Mouse (Mus musculus) megakaryocyte, embryonic 14.5 days (primary cell): ENCODE measurements at regions not wholly inside any gene's neighbourhood (a gene's known extent, or its start where the extent isn't known, plus 50 kb on each side); places are given as distances from the start of the nearest gene placed in this dataset.

Experiments
- H3K27me3 ChIP-seq: replicated peaks from 2 replicates; pipeline ENCODE3; 2012; ENCODE audit warnings: inconsistent platforms
- H3K36me3 ChIP-seq: replicated peaks from 2 replicates; pipeline ENCODE3; 2012; ENCODE audit warnings: low read length, inconsistent platforms, mixed read lengths
- H3K4me1 ChIP-seq: 2 replicates; pipeline ENCODE4 v1.6.1; 2012; ENCODE audit warnings: inconsistent platforms
- H3K4me3 ChIP-seq: replicated peaks from 2 replicates; pipeline ENCODE3; 2012; ENCODE audit warnings: moderate library complexity, mild to moderate bottlenecking, inconsistent platforms
- H3K9me3 ChIP-seq: 2 replicates; pipeline ENCODE4 v1.6.1; 2012; ENCODE audit warnings: inconsistent platforms
- FLI1 ChIP-seq: IDR thresholded peaks from 2 replicates; pipeline ENCODE4 v1.6.1; 2012; ENCODE audit warnings: low read length, inconsistent platforms, mixed read lengths
- GATA1 ChIP-seq: IDR thresholded peaks from 3 replicates; pipeline ENCODE4 v1.6.1; 2012; ENCODE audit warnings: mixed read lengths, low read length, inconsistent platforms, borderline replicate concordance

DNA sequence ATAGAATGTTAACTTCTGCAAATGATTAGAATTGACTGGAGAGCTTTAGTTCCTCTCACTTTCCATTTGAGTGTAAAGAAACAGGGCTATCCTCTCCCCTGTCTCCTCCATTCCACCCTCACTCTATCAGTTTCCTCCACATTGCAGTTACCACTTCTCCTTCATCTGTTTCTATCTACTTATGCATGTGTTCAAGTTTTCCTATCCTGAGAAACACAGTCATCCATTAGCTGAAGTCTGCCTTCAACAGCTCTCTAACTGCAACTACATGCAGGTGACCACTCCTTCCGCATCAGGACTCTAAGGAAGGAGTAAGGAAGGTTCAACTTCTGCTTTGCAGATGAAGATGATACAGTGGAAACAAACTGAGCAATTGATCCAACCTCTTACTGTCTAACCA is 291.4 kb downstream of the Mycn start:
- H3K27me3 ChIP-seq, result no peaks in the 10 kb centered on the region
- peaks cover 7% of the 10 kb centered on the region for H3K36me3 ChIP-seq
- TF ChIP-seq FLI1, result no peak
- no peak; the same call in 2 of the 3 replicates for TF ChIP-seq GATA1
- H3K4me3 ChIP-seq, result peak overlapping the region; percentile 7
- peaks cover 7% of the 10 kb centered on the region; the same call in 1 of the 2 replicates for H3K9me3 ChIP-seq
- H3K4me1 ChIP-seq, result peaks cover 49% of the 10 kb centered on the region

DNA sequence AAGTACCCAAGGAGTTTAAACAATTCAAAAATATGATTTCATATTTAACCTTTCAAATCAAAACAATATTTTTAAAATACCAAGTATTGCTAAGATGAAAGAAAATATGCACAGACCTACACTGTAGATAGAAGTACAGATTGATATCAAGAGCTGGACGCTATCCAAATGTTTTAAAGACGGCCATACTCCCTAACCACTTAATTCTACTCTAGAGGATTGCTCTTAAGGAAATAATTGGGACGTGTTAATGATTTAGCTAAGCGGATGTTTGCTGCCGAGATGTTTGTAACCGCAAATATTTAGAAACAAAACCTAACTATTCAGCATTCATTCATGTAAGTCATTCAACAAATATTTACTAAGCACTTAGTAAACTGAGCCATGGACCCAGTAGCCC is 294.2 kb downstream of the Mycn start:
- H3K27me3 ChIP-seq, result no peaks in the 10 kb centered on the region
- TF ChIP-seq GATA1 (no peak), FLI1 (no peak)
- H3K4me3 ChIP-seq, result no peak overlapping the region
- peaks cover 63% of the 10 kb centered on the region for H3K4me1 ChIP-seq
- no peaks in the 10 kb centered on the region for H3K9me3 ChIP-seq
- H3K36me3 ChIP-seq, result no peaks in the 10 kb centered on the region

- Histone ChIP-seq H3K27me3 (no peaks in the 10 kb centered on the region), H3K36me3 (no peaks in the 10 kb centered on the region), H3K4me3 (no peak overlapping the region), H3K9me3 (no peaks in the 10 kb centered on the region), H3K4me1 (peaks cover 45% of the 10 kb centered on the region)
- no peak for TF ChIP-seq FLI1
- no peak for TF ChIP-seq GATA1
These were observed 296.5 kb downstream of the Mycn start for GRCm38 (mm10) chr12:12645183-12645582.

DNA sequence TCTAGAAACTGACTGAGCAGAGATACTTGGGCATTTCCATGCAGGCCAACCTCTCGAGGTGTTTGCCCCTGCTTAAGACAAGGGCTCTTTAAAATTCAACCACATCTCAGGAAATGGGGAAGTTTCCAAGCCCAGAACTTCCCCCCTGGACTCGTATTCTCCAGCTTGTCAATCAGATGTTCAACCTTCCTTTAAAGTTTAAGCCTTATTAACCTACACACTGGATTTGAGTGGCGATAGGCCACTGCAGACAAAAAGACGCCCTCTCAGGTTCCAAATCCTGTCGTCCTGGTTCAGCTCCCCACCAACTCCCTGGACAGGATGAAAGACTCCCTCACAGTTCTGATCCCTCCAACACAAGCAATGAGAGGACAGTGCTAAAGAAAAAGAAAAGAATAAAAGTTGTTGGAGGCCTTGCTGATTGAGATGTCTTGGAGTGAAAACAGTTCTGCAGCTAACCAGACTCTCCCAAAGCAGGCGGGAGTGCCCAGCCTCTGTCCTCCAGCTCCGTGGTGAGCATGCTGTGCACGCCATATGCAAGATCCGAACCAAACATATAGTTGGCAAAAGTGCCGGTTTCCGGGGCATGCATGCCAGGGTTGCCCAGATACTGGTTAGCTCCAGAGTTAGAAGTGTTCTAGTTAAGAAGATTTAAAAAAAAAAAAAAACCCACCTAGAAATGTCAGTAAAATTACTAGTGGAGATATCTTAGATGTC is 298.3 kb downstream of the Mycn start:
- H3K27me3 ChIP-seq, result no peaks in the 10 kb centered on the region
- TF ChIP-seq GATA1 (no peak), FLI1 (no peak)
- no peaks in the 10 kb centered on the region for H3K9me3 ChIP-seq
- H3K4me3 ChIP-seq, result no peak overlapping the region
- H3K4me1 ChIP-seq, result peaks cover 27% of the 10 kb centered on the region
- no peaks in the 10 kb centered on the region for H3K36me3 ChIP-seq

- no peak for TF ChIP-seq GATA1
- H3K9me3 ChIP-seq, result no peaks in the 10 kb centered on the region
- H3K27me3 ChIP-seq, result no peaks in the 10 kb centered on the region
- no peaks in the 10 kb centered on the region for H3K36me3 ChIP-seq
- H3K4me3 ChIP-seq, result no peak overlapping the region
- H3K4me1 ChIP-seq, result peaks cover 17% of the 10 kb centered on the region
These were observed 306.4 kb downstream of the Mycn start for GRCm38 (mm10) chr12:12635308-12635707.

DNA sequence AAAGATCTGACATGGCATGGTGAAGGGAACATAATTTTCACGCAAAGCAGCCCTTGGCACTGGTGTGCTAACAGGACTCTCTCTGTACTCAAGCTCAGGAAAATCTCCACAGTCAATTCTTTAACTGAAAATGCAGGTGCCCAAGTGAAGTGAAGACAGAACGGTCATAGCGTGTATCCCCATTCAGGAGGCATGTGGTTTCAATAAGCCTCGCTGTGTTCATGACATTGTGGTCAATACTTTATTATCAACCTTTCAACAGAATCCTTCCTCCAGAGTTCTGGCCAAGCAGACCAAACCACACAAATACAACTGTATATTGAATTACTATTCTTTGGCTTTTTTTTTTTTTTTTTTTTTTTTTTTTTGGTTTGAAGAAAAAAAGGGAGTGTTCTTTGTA is 314.1 kb downstream of the Mycn start:
- no peaks in the 10 kb centered on the region for H3K36me3 ChIP-seq
- H3K4me1 ChIP-seq, result peaks cover 74% of the 10 kb centered on the region
- H3K9me3 ChIP-seq, result no peaks in the 10 kb centered on the region
- TF ChIP-seq GATA1 (no peak; the same call in 2 of the 3 replicates), FLI1 (no peak)
- peak overlapping the region; percentile 44 for H3K4me3 ChIP-seq
- H3K27me3 ChIP-seq, result no peaks in the 10 kb centered on the region

DNA sequence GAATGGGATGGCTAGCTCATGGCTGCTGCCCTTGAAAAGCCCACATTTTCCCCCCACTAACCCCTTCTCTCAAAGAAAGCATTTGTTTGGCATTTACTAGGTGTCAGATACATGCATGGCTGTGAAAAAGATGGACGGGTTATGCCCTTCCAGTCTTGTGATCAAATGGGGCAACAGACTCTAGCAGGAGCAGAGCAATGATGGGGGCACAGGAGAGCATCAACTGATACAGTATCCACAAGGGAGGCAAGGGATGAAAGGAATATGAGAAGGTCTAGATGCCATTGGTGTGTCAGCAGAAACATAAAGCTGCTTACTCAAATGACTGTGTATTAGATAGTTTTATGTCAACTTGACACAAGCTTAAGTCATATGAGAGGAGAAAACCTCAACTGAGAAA is 315.9 kb downstream of the Mycn start:
- Histone ChIP-seq H3K4me3 (no peak overlapping the region), H3K36me3 (no peaks in the 10 kb centered on the region), H3K4me1 (peaks cover 86% of the 10 kb centered on the region), H3K27me3 (no peaks in the 10 kb centered on the region), H3K9me3 (no peaks in the 10 kb centered on the region)
- no peak for TF ChIP-seq GATA1
- no peak for TF ChIP-seq FLI1

- peak overlapping the region; percentile 64 for H3K4me3 ChIP-seq
- TF ChIP-seq FLI1 (no peak), GATA1 (no peak)
These were observed 318.9 kb downstream of the Mycn start for GRCm38 (mm10) chr12:12622712-12623292.

DNA sequence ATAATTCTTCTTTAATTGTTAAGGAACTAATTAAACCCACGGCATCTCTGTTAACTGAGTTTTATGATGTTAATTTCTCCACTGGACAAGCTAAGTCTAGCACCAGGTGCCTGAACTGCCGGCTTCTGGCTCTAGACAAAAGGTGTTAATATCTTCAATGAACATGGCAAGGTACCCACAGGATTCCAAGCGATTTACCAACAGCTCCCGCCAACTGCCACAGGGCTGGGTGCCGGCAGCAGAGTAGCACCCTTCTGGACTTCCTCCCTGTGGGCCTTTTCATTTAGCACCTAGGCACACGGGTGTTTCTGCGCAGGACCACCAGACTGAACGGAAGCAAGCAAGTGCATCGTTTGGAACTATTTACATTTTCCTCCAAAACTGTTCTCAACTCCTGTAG is 320.2 kb downstream of the Mycn start:
- peaks cover 94% of the 10 kb centered on the region for H3K4me1 ChIP-seq
- no peaks in the 10 kb centered on the region for H3K27me3 ChIP-seq
- no peak overlapping the region for H3K4me3 ChIP-seq
- H3K9me3 ChIP-seq, result peaks cover 5% of the 10 kb centered on the region; the same call in 1 of the 2 replicates
- TF ChIP-seq GATA1, result no peak
- no peak for TF ChIP-seq FLI1
- peaks cover 6% of the 10 kb centered on the region for H3K36me3 ChIP-seq

More at GRCm38 (mm10) chr12:12622712-12623292, 318.9 kb downstream of the Mycn start:
- Histone ChIP-seq H3K9me3 (peaks cover 1% of the 10 kb centered on the region; the same call in 1 of the 2 replicates), H3K27me3 (no peaks in the 10 kb centered on the region), H3K4me1 (peaks cover 95% of the 10 kb centered on the region), H3K36me3 (peaks cover 2% of the 10 kb centered on the region)

GRCm38 (mm10) chr12:12620316-12620715 is 321.4 kb downstream of the Mycn start:
- Histone ChIP-seq H3K9me3 (peaks cover 5% of the 10 kb centered on the region; the same call in 1 of the 2 replicates), H3K27me3 (no peaks in the 10 kb centered on the region), H3K4me1 (peaks cover 82% of the 10 kb centered on the region), H3K36me3 (peaks cover 6% of the 10 kb centered on the region), H3K4me3 (no peak overlapping the region)
- TF ChIP-seq FLI1 (no peak), GATA1 (no peak)
